Mouse (Mus musculus): ENCODE results near the gene Msrb3. TPM values are rescaled to one million over a fixed set of nuclear protein-coding genes. Genes with fewer than 3 reads are reported as not detected.

Gene Msrb3
- polyA plus RNA-seq (2012; rRNA removed): 7.8 and 9.4 TPM in 2 replicates

GRCm38 (mm10) chr10:120898785-120899762 lies at the start of gene Msrb3:
TSS of gene Msrb3 (minus strand) at chr10:120899101.
- no peaks in the 10 kb centered on the region for H3K36me3 ChIP-seq (ENCODE audit: control insufficient read depth, insufficient read depth, low read length)
- peak within 1 kb of the TSS; percentile 54; the same call in 1 of the 2 replicates for H3K27ac ChIP-seq (ENCODE audit: insufficient read depth, low read depth, low read length)
- TF ChIP-seq CTCF (conservative IDR thresholded peaks at IDR 0.05; ENCODE audit: insufficient read depth, insufficient read length, low read depth, low read length) (no peak), POLR2A (IDR thresholded peaks at IDR 0.05; ENCODE audit: low read depth, low read length) (peak; percentile 16)
- H3K4me3 ChIP-seq (ENCODE audit: insufficient read depth, low read depth, low read length): peak within 1 kb of the TSS; percentile 75
- H3K27me3 ChIP-seq (replicated peaks; ENCODE audit: control insufficient read depth, insufficient read depth, low read length): no peaks in the 10 kb centered on the region
- peak; percentile 90 for DNase-seq
- 3% methylated on average over 64 of the region's 64 CpGs for WGBS
- H3K4me1 ChIP-seq (ENCODE audit: control insufficient read depth, insufficient read depth, low read length): 0 out of 2 replicates have a peak, but pooled peaks cover 4% of the 10 kb centered on the region

DNA sequence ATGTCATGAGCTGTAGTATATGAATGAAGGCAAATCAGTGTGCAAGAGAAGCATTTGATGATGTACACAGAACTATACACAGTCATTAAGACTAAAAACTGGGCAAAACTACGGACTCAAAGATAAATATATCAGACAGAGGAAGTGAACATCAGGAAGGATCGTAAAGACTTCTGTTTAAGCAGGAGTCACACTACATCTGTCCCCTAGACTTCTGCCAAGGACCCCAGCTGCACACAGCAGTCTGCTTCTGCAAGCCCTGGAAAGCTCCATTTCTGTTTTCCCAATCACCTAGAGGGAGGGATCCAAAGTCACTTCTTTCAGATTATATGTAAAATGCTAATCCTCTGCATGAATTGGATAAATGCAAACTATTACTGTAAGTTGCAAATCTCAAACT lies 49.6 kb upstream of the Msrb3 start:
- no peaks in the 10 kb centered on the region; the same call in 1 of the 2 replicates for H3K36me3 ChIP-seq (ENCODE audit: control insufficient read depth, insufficient read depth, low read length)
- no peak overlapping the region for H3K27ac ChIP-seq (ENCODE audit: insufficient read depth, low read depth, low read length)
- DNase-seq: no peak
- H3K4me3 ChIP-seq (ENCODE audit: insufficient read depth, low read depth, low read length): no peak overlapping the region
- WGBS: 52% methylated on average over 2 of the region's 2 CpGs
- TF ChIP-seq CTCF (conservative IDR thresholded peaks at IDR 0.05; ENCODE audit: insufficient read depth, insufficient read length, low read depth, low read length): no peak
- TF ChIP-seq POLR2A (IDR thresholded peaks at IDR 0.05; ENCODE audit: low read depth, low read length): no peak
- H3K4me1 ChIP-seq (ENCODE audit: control insufficient read depth, insufficient read depth, low read length): no peaks in the 10 kb centered on the region
- no peaks in the 10 kb centered on the region for H3K27me3 ChIP-seq (replicated peaks; ENCODE audit: control insufficient read depth, insufficient read depth, low read length)

DNA sequence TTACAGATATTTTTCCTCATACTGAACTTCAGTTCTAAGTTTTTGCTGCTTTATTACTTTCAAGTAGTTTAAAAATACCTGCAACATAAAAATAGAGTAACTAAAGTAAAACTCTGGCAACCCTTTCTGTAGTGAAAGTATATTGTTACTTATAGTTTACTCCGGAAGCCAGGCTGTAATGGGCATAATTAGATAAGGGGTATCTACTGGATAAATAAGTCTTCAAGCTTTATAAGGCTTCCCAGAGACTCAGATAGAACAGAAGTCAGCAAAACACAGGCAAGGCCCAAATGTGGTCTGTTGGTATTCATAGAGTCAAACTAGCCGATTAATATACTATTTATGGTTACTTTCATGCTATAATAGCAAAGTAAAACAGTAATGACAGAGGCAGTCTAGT lies 48.9 kb upstream of the Msrb3 start:
- no peak overlapping the region for H3K27ac ChIP-seq (ENCODE audit: insufficient read depth, low read depth, low read length)
- no peaks in the 10 kb centered on the region; the same call in 1 of the 2 replicates for H3K36me3 ChIP-seq (ENCODE audit: control insufficient read depth, insufficient read depth, low read length)
- H3K4me3 ChIP-seq (ENCODE audit: insufficient read depth, low read depth, low read length): no peak overlapping the region
- no peak for DNase-seq
- WGBS: 87% methylated on average over 2 of the region's 2 CpGs
- no peaks in the 10 kb centered on the region for H3K4me1 ChIP-seq (ENCODE audit: control insufficient read depth, insufficient read depth, low read length)
- TF ChIP-seq POLR2A (IDR thresholded peaks at IDR 0.05; ENCODE audit: low read depth, low read length): no peak
- TF ChIP-seq CTCF (conservative IDR thresholded peaks at IDR 0.05; ENCODE audit: insufficient read depth, insufficient read length, low read depth, low read length): no peak
- H3K27me3 ChIP-seq (replicated peaks; ENCODE audit: control insufficient read depth, insufficient read depth, low read length): no peaks in the 10 kb centered on the region

GRCm38 (mm10) chr10:120946847-120947246 lies 47.9 kb upstream of the Msrb3 start:
- TF ChIP-seq POLR2A (IDR thresholded peaks at IDR 0.05; ENCODE audit: low read depth, low read length) (no peak), CTCF (conservative IDR thresholded peaks at IDR 0.05; ENCODE audit: insufficient read depth, insufficient read length, low read depth, low read length) (no peak)
- DNase-seq: no peak
- no peaks in the 10 kb centered on the region for H3K4me1 ChIP-seq (ENCODE audit: control insufficient read depth, insufficient read depth, low read length)
- H3K27ac ChIP-seq (ENCODE audit: insufficient read depth, low read depth, low read length): no peak overlapping the region
- H3K4me3 ChIP-seq (ENCODE audit: insufficient read depth, low read depth, low read length): no peak overlapping the region
- 90% methylated on average over 5 of the region's 5 CpGs for WGBS
- no peaks in the 10 kb centered on the region; the same call in 1 of the 2 replicates for H3K36me3 ChIP-seq (ENCODE audit: control insufficient read depth, insufficient read depth, low read length)
- H3K27me3 ChIP-seq (replicated peaks; ENCODE audit: control insufficient read depth, insufficient read depth, low read length): no peaks in the 10 kb centered on the region

- no peaks in the 10 kb centered on the region for H3K36me3 ChIP-seq (ENCODE audit: control insufficient read depth, insufficient read depth, low read length)
- H3K4me1 ChIP-seq (ENCODE audit: control insufficient read depth, insufficient read depth, low read length): no peaks in the 10 kb centered on the region
- H3K4me3 ChIP-seq (ENCODE audit: insufficient read depth, low read depth, low read length): no peak overlapping the region
- H3K27me3 ChIP-seq (replicated peaks; ENCODE audit: control insufficient read depth, insufficient read depth, low read length): no peaks in the 10 kb centered on the region
- TF ChIP-seq CTCF (conservative IDR thresholded peaks at IDR 0.05; ENCODE audit: insufficient read depth, insufficient read length, low read depth, low read length) (no peak), POLR2A (IDR thresholded peaks at IDR 0.05; ENCODE audit: low read depth, low read length) (no peak)
- DNase-seq: no peak
- H3K27ac ChIP-seq (ENCODE audit: insufficient read depth, low read depth, low read length): no peak overlapping the region
- WGBS: 75% methylated on average over 2 of the region's 2 CpGs
Measured at GRCm38 (mm10) chr10:120938904-120939208, 40.0 kb upstream of the Msrb3 start.

GRCm38 (mm10) chr10:120938077-120938903 lies 39.4 kb upstream of the Msrb3 start:
- Histone ChIP-seq H3K27ac (ENCODE audit: insufficient read depth, low read depth, low read length) (no peak overlapping the region), H3K36me3 (ENCODE audit: control insufficient read depth, insufficient read depth, low read length) (no peaks in the 10 kb centered on the region), H3K4me3 (ENCODE audit: insufficient read depth, low read depth, low read length) (no peak overlapping the region), H3K4me1 (ENCODE audit: control insufficient read depth, insufficient read depth, low read length) (no peaks in the 10 kb centered on the region), H3K27me3 (replicated peaks; ENCODE audit: control insufficient read depth, insufficient read depth, low read length) (no peaks in the 10 kb centered on the region)
- TF ChIP-seq POLR2A (IDR thresholded peaks at IDR 0.05; ENCODE audit: low read depth, low read length): no peak
- peak; percentile 57 for TF ChIP-seq CTCF (conservative IDR thresholded peaks at IDR 0.05; ENCODE audit: insufficient read depth, insufficient read length, low read depth, low read length)
- WGBS: 44% methylated on average over 19 of the region's 19 CpGs
- DNase-seq: peak; percentile 49

Measured in kidney, adult 2 months (tissue).